Mouse (Mus musculus) CH12.LX (cell line): ENCODE measurements around the gene Emg1. TPM values are rescaled to one million over a fixed set of nuclear protein-coding genes. Genes with fewer than 3 reads are reported as not detected.
A peak's percentile ranks its signal among the peaks of the same experiment; 100 is the strongest.

Source experiments
- DNase-seq: peaks from one replicate; pipeline ENCODE4 v3.0.0-alpha.2; 2013; ENCODE audit errors: extremely low read depth
- H3K27ac ChIP-seq: 2 replicates; pipeline ENCODE4 v1.5.1; 2012; ENCODE audit warnings: low read depth, mild to moderate bottlenecking, control low read depth, moderate library complexity; ENCODE audit not compliant: insufficient read depth
- H3K27me3 ChIP-seq: replicated peaks from 2 replicates; pipeline ENCODE3; 2012; ENCODE audit warnings: inconsistent platforms
- H3K36me3 ChIP-seq, 2 experiments: replicated peaks in 1 of 2; 2 replicates each; pipeline versions ENCODE3 to v1.6.1; 2012; ENCODE audit warnings: inconsistent platforms in 1 of 2, low read length in 1 of 2, mild to moderate bottlenecking in 1 of 2, mixed read lengths in 1 of 2, moderate library complexity in 1 of 2; ENCODE audit not compliant: control insufficient read depth in 1 of 2, insufficient read depth in 1 of 2
- H3K4me1 ChIP-seq, 2 experiments: 2 replicates each; pipeline ENCODE4 v1.6.1; 2012; ENCODE audit warnings: inconsistent platforms in 1 of 2, moderate library complexity in 1 of 2; ENCODE audit not compliant: insufficient read depth in 2 of 2, control insufficient read depth in 1 of 2
- H3K4me2 ChIP-seq: 2 replicates; pipeline ENCODE4 v1.6.1; 2012; ENCODE audit warnings: low read depth, mild to moderate bottlenecking, control low read depth; ENCODE audit not compliant: poor library complexity, insufficient read depth, severe bottlenecking
- H3K4me3 ChIP-seq, 3 experiments: fragments of 150-350 bp in 1 of 3; sonication (generic) in 1 of 3; replicated peaks in 1 of 3; 2 replicates each; pipeline versions ENCODE3 to v1.5.1; 2011 to 2012; ENCODE audit warnings: low read depth in 2 of 3, low read length in 2 of 3, mild to moderate bottlenecking in 2 of 3, moderate library complexity in 2 of 3, control low read depth in 1 of 3, improper control_type of control experiment in 1 of 3, inconsistent platforms in 1 of 3, mixed read lengths in 1 of 3; ENCODE audit not compliant: poor library complexity in 1 of 3
- H3K79me2 ChIP-seq: replicated peaks from 2 replicates; pipeline ENCODE4 v1.6.1; 2012; ENCODE audit warnings: mild to moderate bottlenecking, moderate library complexity; ENCODE audit not compliant: control insufficient read depth, poor library complexity, insufficient read depth, severe bottlenecking; ENCODE audit errors: extremely low read depth
- H3K9ac ChIP-seq: 2 replicates; pipeline ENCODE4 v1.6.1; 2012; ENCODE audit warnings: low read depth, mild to moderate bottlenecking, control low read depth, moderate library complexity; ENCODE audit not compliant: insufficient read depth
- H3K9me3 ChIP-seq: replicated peaks from 2 replicates; pipeline ENCODE3; 2012; ENCODE audit warnings: low read length, inconsistent platforms, mixed read lengths
- BHLHE40 ChIP-seq: IDR thresholded peaks from 2 replicates; pipeline ENCODE4 v1.6.1; 2011; ENCODE audit warnings: mild to moderate bottlenecking, low read depth, low read length, improper control_type of control experiment
- CHD1 ChIP-seq: IDR thresholded peaks from 2 replicates; pipeline ENCODE4 v1.6.1; 2012; ENCODE audit warnings: low read depth, low read length, improper control_type of control experiment, inconsistent platforms
- CHD2 ChIP-seq: IDR thresholded peaks from 2 replicates; pipeline ENCODE4 v1.6.1; 2011; ENCODE audit warnings: low read length, improper control_type of control experiment
- EP300 ChIP-seq: IDR thresholded peaks from 2 replicates; pipeline ENCODE4 v1.6.1; 2011; ENCODE audit warnings: low read length, improper control_type of control experiment
- ETS1 ChIP-seq: conservative IDR thresholded peaks from 2 replicates; pipeline ENCODE4 v1.6.1; 2012; ENCODE audit warnings: low read depth, mild to moderate bottlenecking, inconsistent platforms, low read length, improper control_type of control experiment, moderate library complexity
- GABPA ChIP-seq: IDR thresholded peaks from 2 replicates; pipeline ENCODE4 v1.6.1; 2012; ENCODE audit warnings: low read depth, low read length, improper control_type of control experiment, inconsistent platforms; ENCODE audit not compliant: insufficient replicate concordance
- IRF4 ChIP-seq: IDR thresholded peaks from 2 replicates; pipeline ENCODE4 v1.6.1; 2014; ENCODE audit warnings: low read depth, mild to moderate bottlenecking, inconsistent platforms, low read length, improper control_type of control experiment
- JUN ChIP-seq: IDR thresholded peaks from 2 replicates; pipeline ENCODE4 v1.6.1; 2011; ENCODE audit warnings: low read depth, mild to moderate bottlenecking, low read length, improper control_type of control experiment, moderate library complexity; ENCODE audit not compliant: insufficient read depth
- JUND ChIP-seq: conservative IDR thresholded peaks from 2 replicates; pipeline ENCODE4 v1.6.1; 2011; ENCODE audit warnings: low read depth, low read length, improper control_type of control experiment
- KAT2A ChIP-seq: IDR thresholded peaks from 2 replicates; pipeline ENCODE4 v1.6.1; 2012; ENCODE audit warnings: low read length, improper control_type of control experiment, inconsistent platforms; ENCODE audit not compliant: insufficient replicate concordance
- MAFK ChIP-seq: IDR thresholded peaks from 2 replicates; pipeline ENCODE4 v1.6.1; 2011; ENCODE audit warnings: low read length, improper control_type of control experiment; ENCODE audit not compliant: insufficient replicate concordance
- MAZ ChIP-seq: IDR thresholded peaks from 2 replicates; pipeline ENCODE4 v1.6.1; 2012; ENCODE audit warnings: low read depth, mild to moderate bottlenecking, inconsistent platforms, low read length, improper control_type of control experiment, moderate library complexity
- MEF2A ChIP-seq: IDR thresholded peaks from 2 replicates; pipeline ENCODE4 v1.6.1; 2014; ENCODE audit warnings: low read depth, mild to moderate bottlenecking, inconsistent platforms, low read length, improper control_type of control experiment, borderline replicate concordance
- MXI1 ChIP-seq: IDR thresholded peaks from 2 replicates; pipeline ENCODE4 v1.6.1; 2011; ENCODE audit warnings: mild to moderate bottlenecking, low read depth, low read length, improper control_type of control experiment
- MYC ChIP-seq: IDR thresholded peaks from 2 replicates; pipeline ENCODE4 v1.6.1; 2011; ENCODE audit warnings: low read depth, mild to moderate bottlenecking, improper control_type of control experiment, low read length
- NELFE ChIP-seq: IDR thresholded peaks from 2 replicates; pipeline ENCODE4 v1.6.1; 2011; ENCODE audit warnings: low read depth, low read length, improper control_type of control experiment
- NRF1 ChIP-seq: IDR thresholded peaks from 2 replicates; pipeline ENCODE4 v1.6.1; 2014; ENCODE audit warnings: low read depth, mild to moderate bottlenecking, inconsistent platforms, low read length, improper control_type of control experiment, moderate library complexity
- PAX5 ChIP-seq: IDR thresholded peaks from 2 replicates; pipeline ENCODE4 v1.6.1; 2012; ENCODE audit warnings: low read length, inconsistent platforms, mixed read lengths
- POLR2AphosphoS2 ChIP-seq: IDR thresholded peaks from 2 replicates; pipeline ENCODE4 v1.6.1; 2011; ENCODE audit warnings: low read depth, low read length, improper control_type of control experiment
- SIN3A ChIP-seq: IDR thresholded peaks from 2 replicates; pipeline ENCODE4 v1.6.1; 2012; ENCODE audit warnings: low read length, improper control_type of control experiment, inconsistent platforms
- TBP ChIP-seq: conservative IDR thresholded peaks from 2 replicates; pipeline ENCODE4 v1.6.1; 2011; ENCODE audit warnings: low read depth, low read length, improper control_type of control experiment
- TCF12 ChIP-seq: IDR thresholded peaks from 2 replicates; pipeline ENCODE4 v1.6.1; 2014; ENCODE audit warnings: low read depth, mild to moderate bottlenecking, inconsistent platforms, low read length, improper control_type of control experiment
- ZMIZ1 ChIP-seq: IDR thresholded peaks from 2 replicates; pipeline ENCODE4 v1.6.1; 2012; ENCODE audit warnings: low read depth, mild to moderate bottlenecking, inconsistent platforms, low read length, improper control_type of control experiment
- dilution Hi-C: fragments of 300-500 bp; cut with MboI; formaldehyde crosslinking; loops from 2 replicates; pipeline ENCODE4 v1.14.3; 2020; ENCODE audit warnings: low sequenced_read_pairs; ENCODE audit not compliant: extremely low pct_unique_long_range_greater_than_20kb, extremely low pct_ligation_motif_present
- in situ Hi-C: fragments of 300-500 bp; cut with MboI; formaldehyde crosslinking; loops from 3 replicates; pipeline ENCODE4 v1.14.3; 2019; ENCODE audit warnings: low sequenced_read_pairs, low pct_ligation_motif_present, low pct_unique_long_range_greater_than_20kb, mixed read lengths
- polyA plus RNA-seq: library from polyadenylated mRNA; unstranded; fragments of >175 nt; gene quantifications from 2 replicates; pipeline ENCODE4 v1.2.1, GENCODE M21; 2012; ENCODE audit warnings: low read depth; ENCODE audit not compliant: insufficient read length
- total RNA-seq, 2 experiments: library from RNA; depleted of rRNA; stranded (reverse); fragments of 300-350 nt in 1 of 2; fragments of >200 nt in 1 of 2; gene quantifications; 2 replicates each; pipeline ENCODE4 v1.2.3; 2012 to 2014

The Emg1 gene
- total and polyA plus RNA-seq, 3 experiments = 301 to 481 (median 352) TPM

- dilution Hi-C loops (no loop called here), in situ Hi-C loops (no loop called here)
- Histone ChIP-seq H3K27me3 (no peaks in the 10 kb centered on the region), H3K4me3 (no peak overlapping the region), H3K27ac (peak overlapping the region; percentile 86), H3K36me3 (peaks cover 64 to 86% of the 10 kb centered on the region in 2 experiments), H3K9me3 (no peaks in the 10 kb centered on the region), H3K4me1 (peaks cover 31 to 63% of the 10 kb centered on the region in 2 experiments), H3K4me2 (peak overlapping the region; percentile 60), H3K9ac (peak overlapping the region; percentile 30; the same call in 1 of the 2 replicates), H3K79me2 (peaks cover 65% of the 10 kb centered on the region)
- TF ChIP-seq CHD2 (peak; percentile 23; the same call in 1 of the 2 replicates), NELFE (no peak), POLR2AphosphoS2 (peak; percentile 31; the same call in 1 of the 2 replicates), JUND (0 out of 2 replicates have a peak, but pooled peaks have one; percentile 15), TBP (no peak), JUN (peak; percentile 72; the same call in 1 of the 2 replicates), TCF12 (0 out of 2 replicates have a peak, but pooled peaks have one; percentile 26), ETS1 (no peak; the same call in 1 of the 2 replicates), MEF2A (peak; percentile 99), EP300 (peak; percentile 41), MAZ (no peak), IRF4 (peak; percentile 78), MAFK (no peak), SIN3A (0 out of 2 replicates have a peak, but pooled peaks have one; percentile 17), MYC (peak; percentile 32; the same call in 1 of the 2 replicates), KAT2A (0 out of 2 replicates have a peak, but pooled peaks have one; percentile 31), ZMIZ1 (peak; percentile 52; the same call in 1 of the 2 replicates), GABPA (no peak), PAX5 (no peak), BHLHE40 (peak; percentile 71), CHD1 (no peak), NRF1 (no peak), MXI1 (peak; percentile 67; the same call in 1 of the 2 replicates)
- DNase-seq = peak; percentile 71
Measured at GRCm38 (mm10) chr6:124706061-124706627, 5.8 kb downstream of the Emg1 start.
